Mouse (Mus musculus) MEL (cell line): ENCODE results near the gene Bcas2. TPM values are rescaled to one million over a fixed set of nuclear protein-coding genes. Genes with fewer than 3 reads are reported as not detected.

Experiments used
- DNase-seq: peaks from one replicate; pipeline ENCODE4 v3.0.0; 2011; ENCODE audit warnings: low read depth, low spot score
- H3K27ac ChIP-seq: 2 replicates; pipeline ENCODE4 v1.5.1; 2012; ENCODE audit warnings: low read depth, mild to moderate bottlenecking, control low read depth, low read length, moderate library complexity; ENCODE audit not compliant: control insufficient read depth
- H3K27me3 ChIP-seq, 2 experiments: fragments of 150-350 bp in 1 of 2; sonication (generic) in 1 of 2; 2 replicates each; pipeline ENCODE4 v1.6.1; 2012; ENCODE audit warnings: low read length in 2 of 2, mild to moderate bottlenecking in 2 of 2, improper control_type of control experiment in 1 of 2, moderate library complexity in 1 of 2; ENCODE audit not compliant: insufficient read depth in 2 of 2, control insufficient read depth in 1 of 2
- H3K36me3 ChIP-seq, 2 experiments: 2 replicates each; pipeline ENCODE4 v1.6.1; 2012 to 2014; ENCODE audit warnings: low read length in 2 of 2, improper control_type of control experiment in 1 of 2, inconsistent platforms in 1 of 2, mild to moderate bottlenecking in 1 of 2; ENCODE audit not compliant: insufficient read depth in 2 of 2, control insufficient read depth in 1 of 2
- H3K4me1 ChIP-seq, 2 experiments: fragments of 150-350 bp in 1 of 2; sonication (generic) in 1 of 2; 2 replicates each; pipeline ENCODE4 v1.6.1; 2012; ENCODE audit warnings: low read length in 2 of 2, improper control_type of control experiment in 1 of 2, mild to moderate bottlenecking in 1 of 2; ENCODE audit not compliant: insufficient read depth in 2 of 2, control insufficient read depth in 1 of 2
- H3K4me3 ChIP-seq, 2 experiments: fragments of 150-350 bp in 1 of 2; sonication (generic) in 1 of 2; 2 replicates each; pipeline ENCODE4 v1.5.1; 2012; ENCODE audit warnings: low read depth in 2 of 2, low read length in 2 of 2, mild to moderate bottlenecking in 2 of 2, moderate library complexity in 2 of 2, control low read depth in 1 of 2, improper control_type of control experiment in 1 of 2; ENCODE audit not compliant: control insufficient read depth in 1 of 2, insufficient read depth in 1 of 2
- H3K79me2 ChIP-seq: 2 replicates; pipeline ENCODE4 v1.6.1; 2012; ENCODE audit warnings: mild to moderate bottlenecking, low read length, moderate library complexity; ENCODE audit not compliant: control insufficient read depth, poor library complexity, insufficient read depth
- H3K9ac ChIP-seq: 2 replicates; pipeline ENCODE4 v1.6.1; 2012; ENCODE audit warnings: low read depth, mild to moderate bottlenecking, control low read depth, low read length, moderate library complexity; ENCODE audit not compliant: control insufficient read depth, poor library complexity, severe bottlenecking
- H3K9me3 ChIP-seq: fragments of 150-350 bp; sonication (generic); replicated peaks from 2 replicates; pipeline ENCODE4 v1.6.1; 2012; ENCODE audit warnings: mild to moderate bottlenecking, low read length, improper control_type of control experiment, moderate library complexity; ENCODE audit not compliant: insufficient read depth
- CHD2 ChIP-seq: IDR thresholded peaks from 2 replicates; pipeline ENCODE4 v1.6.1; 2011; ENCODE audit warnings: low read length, improper control_type of control experiment
- E2F4 ChIP-seq: IDR thresholded peaks from 2 replicates; pipeline ENCODE4 v1.6.1; 2011; ENCODE audit warnings: low read depth, low read length, improper control_type of control experiment, borderline replicate concordance
- ELF1 ChIP-seq: IDR thresholded peaks from 2 replicates; pipeline ENCODE4 v1.6.1; 2014; ENCODE audit warnings: low read depth, mild to moderate bottlenecking, inconsistent platforms, low read length, improper control_type of control experiment, moderate library complexity
- ETS1 ChIP-seq: IDR thresholded peaks from 2 replicates; pipeline ENCODE4 v1.6.1; 2012; ENCODE audit warnings: low read depth, mild to moderate bottlenecking, inconsistent platforms, low read length, improper control_type of control experiment, moderate library complexity
- HCFC1 ChIP-seq: IDR thresholded peaks from 2 replicates; pipeline ENCODE4 v1.6.1; 2012; ENCODE audit warnings: low read depth, mild to moderate bottlenecking, inconsistent platforms, low read length, improper control_type of control experiment, moderate library complexity
- JUND ChIP-seq: IDR thresholded peaks from 2 replicates; pipeline ENCODE4 v1.6.1; 2011; ENCODE audit warnings: low read depth, mild to moderate bottlenecking, improper control_type of control experiment, low read length
- MAFK ChIP-seq: IDR thresholded peaks from 2 replicates; pipeline ENCODE4 v1.6.1; 2011; ENCODE audit warnings: low read depth, mild to moderate bottlenecking, low read length, improper control_type of control experiment, borderline replicate concordance
- MEF2A ChIP-seq: IDR thresholded peaks from 2 replicates; pipeline ENCODE4 v1.6.1; 2014; ENCODE audit warnings: low read depth, mild to moderate bottlenecking, inconsistent platforms, low read length, improper control_type of control experiment; ENCODE audit not compliant: poor library complexity, insufficient replicate concordance, severe bottlenecking; ENCODE audit errors: extremely low read depth
- MYC ChIP-seq: IDR thresholded peaks from 2 replicates; pipeline ENCODE4 v1.6.1; 2011; ENCODE audit warnings: low read depth, mild to moderate bottlenecking, low read length, improper control_type of control experiment, moderate library complexity
- POLR2A ChIP-seq, 2 experiments: IDR thresholded peaks; 2 replicates each; pipeline ENCODE4 v1.6.1; 2011 to 2012; ENCODE audit warnings: low read length in 2 of 2, mild to moderate bottlenecking in 2 of 2, control low read depth in 1 of 2, improper control_type of control experiment in 1 of 2, low read depth in 1 of 2, moderate library complexity in 1 of 2; ENCODE audit not compliant: control insufficient read depth in 1 of 2, insufficient read depth in 1 of 2, poor library complexity in 1 of 2
- POLR2AphosphoS2 ChIP-seq: IDR thresholded peaks from 2 replicates; pipeline ENCODE4 v1.6.1; 2011; ENCODE audit warnings: low read length, improper control_type of control experiment
- ZC3H11A ChIP-seq: IDR thresholded peaks from 2 replicates; pipeline ENCODE4 v1.6.1; 2012; ENCODE audit warnings: low read depth, mild to moderate bottlenecking, inconsistent platforms, low read length, improper control_type of control experiment
- polyA plus RNA-seq, 2 experiments: library from polyadenylated mRNA; stranded (reverse) in 1 of 2; unstranded in 1 of 2; fragments of >175 nt in 1 of 2; fragments of >200 nt in 1 of 2; gene quantifications; 2 replicates each; pipeline versions ENCODE4 v1.2.1 to v1.2.4; 2012; ENCODE audit warnings: low replicate concordance in 2 of 2, low read depth in 1 of 2; ENCODE audit not compliant: insufficient read length in 2 of 2, insufficient read depth in 1 of 2, missing spikeins in 1 of 2
- total RNA-seq: library from RNA; depleted of rRNA; stranded (reverse); fragments of 300-350 nt; gene quantifications from 2 replicates; pipeline ENCODE4 v1.2.3, GENCODE M21; 2012

Gene Bcas2
- total and polyA plus RNA-seq, 3 experiments, result 117 to 166 TPM; not detected in 1

DNA sequence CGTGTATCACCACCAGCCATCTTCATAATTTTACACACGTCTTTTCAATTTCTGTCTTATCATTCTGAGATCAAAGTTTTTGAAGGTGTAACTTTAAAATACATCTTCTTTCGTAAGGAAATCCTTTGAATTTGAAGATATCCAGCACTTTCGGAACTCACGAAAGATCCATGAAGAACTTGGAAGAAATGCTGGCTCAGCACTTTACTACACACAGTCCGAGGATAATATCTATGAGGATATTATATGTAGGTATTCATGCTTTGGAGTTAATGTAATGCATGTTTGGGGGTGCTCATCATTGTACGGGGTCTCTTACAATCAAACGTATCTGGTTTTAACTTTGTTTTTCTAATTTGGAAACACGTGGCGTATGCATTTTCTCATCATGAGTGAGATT lies 38.4 kb upstream of the Bcas2 start:
- Histone ChIP-seq H3K27me3 (no peaks in the 10 kb centered on the region), H3K4me3 (no peak overlapping the region), H3K79me2 (no peaks in the 10 kb centered on the region), H3K27ac (no peak overlapping the region), H3K9me3 (no peaks in the 10 kb centered on the region), H3K4me1 (peaks cover 15 to 21% of the 10 kb centered on the region in 2 experiments), H3K9ac (no peak overlapping the region), H3K36me3 (peaks cover 0 to 19% of the 10 kb centered on the region in 2 experiments; a peak in 3 of 4 replicates)
- DNase-seq, result no peak
- TF ChIP-seq CHD2, result no peak
- TF ChIP-seq MAFK, result peak; percentile 92

GRCm38 (mm10) chr3:103136414-103137077 lies 34.9 kb upstream of the Bcas2 start:
- H3K4me3 ChIP-seq, result no peak overlapping the region
- peaks cover 13 to 17% of the 10 kb centered on the region in 2 experiments; a peak in 3 of 4 replicates for H3K4me1 ChIP-seq
- no peak overlapping the region for H3K27ac ChIP-seq

DNA sequence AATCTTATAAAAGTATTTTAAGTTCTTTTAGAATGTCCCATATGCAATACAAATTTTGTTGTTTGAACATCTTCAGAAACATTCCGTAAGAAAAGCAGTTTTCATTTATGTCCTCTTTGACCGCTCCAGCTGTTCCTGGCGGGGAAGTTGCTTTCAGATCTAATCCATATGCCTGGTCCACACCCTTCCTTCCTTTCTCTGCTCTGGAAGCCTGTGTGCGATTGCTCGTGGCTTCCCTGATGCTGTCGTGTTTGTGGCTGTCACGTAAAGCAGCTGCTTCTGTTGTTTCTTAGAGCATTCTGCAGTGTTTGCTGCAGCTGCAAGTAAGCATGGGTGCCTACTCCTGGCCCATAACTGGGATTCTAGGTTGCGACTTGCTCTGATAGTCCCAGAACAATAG lies 32.4 kb upstream of the Bcas2 start:
- Histone ChIP-seq H3K36me3 (peaks cover 0 to 16% of the 10 kb centered on the region in 2 experiments; a peak in 2 of 4 replicates), H3K9ac (peak overlapping the region; percentile 80; the same call in 1 of the 2 replicates), H3K27me3 (no peaks in the 10 kb centered on the region), H3K4me3 (no peak overlapping the region; a peak in 1 of 4 replicates), H3K79me2 (no peaks in the 10 kb centered on the region), H3K27ac (peak overlapping the region; percentile 11), H3K4me1 (peaks cover 13 to 22% of the 10 kb centered on the region in 2 experiments; a peak in 3 of 4 replicates), H3K9me3 (no peaks in the 10 kb centered on the region)
- DNase-seq, result peak; percentile 30
- TF ChIP-seq ETS1 (0 out of 2 replicates have a peak, but pooled peaks have one; percentile 23), E2F4 (no peak), MEF2A (no peak), MAFK (no peak), HCFC1 (no peak), ELF1 (no peak), ZC3H11A (no peak)

More at GRCm38 (mm10) chr3:103136414-103137077, 34.9 kb upstream of the Bcas2 start:
- DNase-seq, result no peak
- H3K9me3 ChIP-seq, result no peaks in the 10 kb centered on the region
- H3K79me2 ChIP-seq, result no peaks in the 10 kb centered on the region
- no peak overlapping the region for H3K9ac ChIP-seq
- H3K36me3 ChIP-seq, result peaks cover 0 to 11% of the 10 kb centered on the region in 2 experiments; a peak in 3 of 4 replicates
- H3K27me3 ChIP-seq, result no peaks in the 10 kb centered on the region
- no peak for TF ChIP-seq POLR2A (IDR thresholded peaks at IDR 0.05; ENCODE audit: control insufficient read depth in 1 of 2, insufficient read depth in 1 of 2, low read depth in 1 of 2, low read length in 2 of 2, poor library complexity in 1 of 2)
- no peak for TF ChIP-seq ZC3H11A
- TF ChIP-seq MEF2A, result no peak
- TF ChIP-seq JUND, result no peak
- TF ChIP-seq POLR2AphosphoS2, result no peak
- no peak for TF ChIP-seq MYC
- no peak for TF ChIP-seq ELF1
